Mouse (Mus musculus): ENCODE results near the gene Pdk2.
"Not testable (repeated sequence)": the region's sequence is repeated elsewhere in the genome, so short reads cannot be mapped to it uniquely, and the experiment has no call there.

Pdk2 gene

DNA sequence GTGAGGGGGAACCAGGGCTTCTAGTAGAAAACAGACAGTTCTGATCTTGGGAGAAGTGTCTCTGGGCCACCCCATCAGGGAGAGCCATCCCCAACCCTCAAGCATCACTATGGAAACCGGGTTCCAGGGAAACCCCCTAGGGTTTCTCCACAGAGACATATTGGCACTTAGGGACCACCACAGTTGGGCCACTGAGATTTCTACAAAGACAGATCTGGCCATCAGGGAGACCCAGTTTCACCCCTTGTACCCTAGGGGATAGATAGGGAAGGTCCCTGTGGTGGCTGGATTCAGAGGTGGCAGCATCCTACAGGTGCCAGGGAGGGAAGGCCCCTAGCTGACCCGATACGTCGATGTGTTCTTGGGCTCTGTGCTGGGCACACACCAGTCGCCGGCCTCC lies 14.3 kb downstream of the Pdk2 start:
- no peak for DNase-seq

DNA sequence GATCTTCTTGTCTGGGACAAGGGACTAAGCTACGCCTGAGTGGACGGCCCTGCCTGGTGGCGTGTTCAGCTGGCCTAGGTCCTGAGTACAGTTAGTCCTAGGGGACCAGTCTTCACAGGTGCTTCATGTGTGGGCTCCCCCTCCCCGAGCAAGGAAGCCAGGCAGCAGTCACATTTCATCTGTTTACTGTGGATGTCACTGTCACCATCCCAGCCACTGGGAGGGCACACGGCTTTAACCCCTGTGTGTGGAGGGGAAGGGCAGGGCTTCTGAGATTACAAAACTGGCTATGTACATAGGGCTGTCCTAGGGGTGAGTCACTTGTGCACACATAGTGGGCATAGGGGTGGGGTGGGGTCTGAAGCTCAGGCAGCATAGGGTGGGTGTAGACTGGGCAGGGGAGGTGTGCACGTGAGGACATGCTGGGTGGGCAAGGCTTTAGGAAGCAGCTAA lies 15.0 kb downstream of the Pdk2 start:
- no peak for DNase-seq

DNA sequence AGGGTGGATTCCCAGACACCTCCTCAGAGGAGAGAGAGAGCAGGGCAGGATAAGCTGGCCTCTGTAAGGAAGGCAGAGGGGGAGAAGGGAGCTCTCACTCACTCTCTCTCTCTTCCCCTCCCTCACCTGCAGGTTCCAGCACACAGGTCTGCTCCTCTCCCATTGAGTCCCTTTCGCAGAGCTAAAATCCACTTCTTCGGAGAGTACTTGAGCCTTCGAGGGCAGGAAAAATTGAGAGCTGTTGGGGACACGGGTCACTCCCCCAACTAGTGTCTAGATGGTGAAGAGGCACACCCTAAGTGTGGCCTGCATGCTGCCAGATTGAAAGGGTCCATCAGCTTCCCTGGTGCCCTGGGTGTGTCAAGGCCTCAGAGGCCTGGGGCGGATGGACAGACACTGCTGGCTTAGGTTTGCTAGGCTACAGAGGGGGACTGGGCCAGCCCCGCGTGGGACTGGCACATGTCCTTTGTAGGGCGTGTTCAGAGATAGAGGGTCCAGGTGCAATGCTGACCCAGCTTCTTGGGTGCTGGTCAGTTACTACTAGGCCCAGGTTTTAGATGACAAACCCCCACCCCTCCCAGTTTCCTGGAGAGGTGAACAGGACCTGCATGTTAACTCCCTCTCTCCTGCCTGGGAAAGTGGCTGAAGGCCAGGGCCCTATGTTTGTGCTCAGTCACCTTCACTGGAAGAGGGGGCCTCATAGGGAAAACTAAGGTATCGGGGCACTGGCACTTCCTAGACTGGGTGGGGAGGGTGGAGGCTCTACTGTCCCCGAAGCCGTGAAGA lies 15.7 kb downstream of the Pdk2 start:
- no peak for DNase-seq

DNA sequence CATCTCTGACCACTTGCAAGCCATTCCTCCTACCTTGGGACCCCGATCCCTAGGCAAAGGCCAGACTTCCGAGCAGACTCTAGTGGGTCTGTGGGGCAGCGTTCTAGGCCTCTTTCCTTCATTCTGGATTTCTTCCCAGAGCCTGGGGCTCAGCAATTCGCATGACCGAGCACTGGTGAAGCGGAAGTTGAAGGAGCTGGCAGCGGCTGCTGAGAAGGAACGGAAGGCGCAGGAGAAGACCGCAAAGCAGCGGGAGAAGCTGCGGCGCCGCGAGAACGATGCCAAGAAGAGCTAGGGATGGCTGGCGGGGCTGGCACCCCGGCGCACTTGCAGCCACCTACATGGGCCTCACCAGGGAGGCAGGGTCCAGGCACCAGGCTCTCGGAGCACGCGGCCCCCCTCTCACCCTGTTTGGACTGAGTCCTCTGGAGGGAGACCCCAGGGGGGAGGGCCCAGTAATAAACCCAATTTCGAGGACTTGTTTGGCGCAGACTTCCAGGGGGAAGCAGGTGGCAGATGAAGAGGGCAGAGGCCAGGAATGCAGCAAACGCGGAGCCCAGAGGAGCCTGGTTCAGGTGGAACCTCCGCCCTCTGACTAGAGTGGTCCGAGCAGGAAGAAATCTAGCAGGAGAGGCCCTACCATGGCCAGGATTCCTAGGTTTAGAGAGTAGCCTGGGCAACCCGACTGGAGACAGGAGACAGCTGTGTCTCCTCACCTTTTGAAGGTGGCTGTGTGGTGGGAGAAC lies 16.5 kb downstream of the Pdk2 start:
- DNase-seq = peak; percentile 91

DNA sequence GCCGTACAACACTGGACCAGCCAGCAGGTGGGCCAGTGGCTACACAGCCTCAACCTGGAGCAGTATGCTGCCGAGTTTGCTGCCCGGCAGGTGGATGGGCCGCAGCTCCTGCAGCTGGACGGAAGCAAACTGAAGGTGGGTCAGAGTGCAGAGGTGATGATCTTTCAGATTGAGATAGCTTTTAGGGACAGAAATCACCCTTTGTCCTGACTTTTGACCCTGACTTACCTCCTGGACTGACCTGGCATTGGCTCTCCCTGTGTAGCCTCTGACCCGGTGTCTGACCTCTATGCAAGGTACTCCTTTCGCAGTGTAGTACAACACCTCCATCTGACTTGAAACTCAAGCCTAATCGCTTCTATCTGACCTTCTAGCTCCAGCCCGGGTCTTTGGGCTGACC lies 17.7 kb downstream of the Pdk2 start:
- no peak for DNase-seq

DNA sequence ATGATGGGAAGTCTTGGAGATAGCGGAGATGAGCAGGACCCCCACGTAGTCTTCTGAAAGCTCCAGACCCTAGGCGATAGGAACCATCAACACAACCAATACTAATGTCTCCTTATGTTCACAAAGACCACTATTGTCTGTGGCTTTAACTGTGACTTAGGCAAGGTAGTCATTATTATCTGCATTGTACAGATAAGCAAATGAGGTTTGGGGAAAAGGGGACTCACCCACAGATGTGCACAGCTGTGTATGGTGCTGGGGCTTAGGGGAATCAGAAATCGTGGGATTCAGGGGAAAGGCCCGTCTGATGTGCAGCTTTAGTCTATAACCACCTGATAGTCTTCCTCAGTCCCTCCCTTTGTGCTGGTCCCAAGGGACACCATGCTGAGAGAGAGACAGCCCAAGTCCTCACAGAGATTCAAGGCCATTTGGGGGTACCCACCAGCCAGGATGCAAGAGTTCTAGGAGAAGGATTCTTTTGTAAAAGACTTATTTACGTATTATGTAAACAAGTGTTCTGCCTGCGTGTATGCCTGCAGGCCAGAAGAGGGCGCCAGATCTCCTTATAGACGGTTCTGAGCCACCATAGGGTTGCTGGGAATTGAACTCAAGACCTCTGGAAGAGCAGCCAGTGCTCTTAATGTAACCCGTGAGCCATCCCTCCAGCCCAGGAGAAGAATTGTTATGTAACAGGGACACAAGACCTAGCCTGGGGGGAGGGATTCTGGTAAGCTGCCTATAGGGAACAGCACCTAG lies 18.7 kb downstream of the Pdk2 start:
- DNase-seq = no peak

DNA sequence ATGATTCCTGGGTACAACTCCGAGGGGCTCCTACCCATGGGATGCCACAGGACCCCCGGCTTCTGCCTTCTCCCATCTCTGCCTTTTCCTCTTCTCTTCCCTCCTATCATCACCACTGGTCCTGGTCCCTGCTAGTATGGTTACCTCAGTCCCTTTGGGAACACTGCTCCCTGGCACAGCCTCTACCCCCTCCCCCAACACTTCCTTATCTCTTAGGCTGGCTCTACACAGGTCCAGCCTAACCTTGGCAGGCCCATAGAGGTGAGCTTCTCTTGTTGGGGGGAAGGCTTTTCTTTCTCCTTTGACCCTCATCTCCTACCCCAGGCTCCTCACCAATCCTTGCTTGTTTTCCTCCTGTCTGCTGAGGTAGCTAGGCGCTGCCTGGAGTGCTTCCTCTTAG lies 25.7 kb downstream of the Pdk2 start:
- DNase-seq = no peak

DNA sequence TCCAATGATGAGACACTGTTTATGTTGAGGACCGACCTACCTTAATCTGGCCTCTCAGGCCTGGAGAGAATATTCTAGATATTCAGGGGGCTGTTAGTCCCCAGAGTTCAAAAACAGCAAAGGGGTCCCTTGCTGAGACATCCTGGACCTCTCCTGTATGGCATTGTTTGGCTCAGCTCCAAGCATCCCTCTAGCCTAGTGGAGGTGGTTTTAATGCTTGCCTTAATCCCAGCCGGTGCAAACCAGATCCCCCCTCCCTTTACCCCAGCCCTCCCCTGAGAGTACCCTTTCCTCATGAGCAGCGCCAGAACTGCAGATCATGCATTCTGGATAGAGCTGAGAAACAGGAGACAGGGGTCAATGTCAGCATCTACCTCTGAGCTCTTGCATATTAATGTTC lies 28.7 kb downstream of the Pdk2 start:
- DNase-seq = no peak

DNA sequence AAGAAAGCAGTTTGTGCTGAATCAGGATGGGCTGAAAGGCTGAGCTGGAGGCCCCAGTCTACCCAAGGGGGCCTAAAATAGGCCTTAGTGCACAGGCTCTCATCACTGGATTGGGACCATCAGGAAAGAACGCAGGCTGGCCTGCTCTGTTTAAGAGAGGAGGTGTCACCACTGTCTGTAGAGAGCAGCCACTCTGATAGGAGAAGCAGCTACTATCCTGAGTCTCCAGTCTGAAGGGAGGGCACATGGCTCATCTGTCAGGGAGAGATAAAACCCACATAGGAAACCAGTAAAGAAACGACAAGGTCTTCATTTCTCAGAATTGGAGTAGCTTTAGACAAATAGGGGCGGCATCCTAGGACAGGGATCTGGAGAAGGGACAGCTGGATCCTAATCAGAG lies 29.1 kb downstream of the Pdk2 start:
- no peak for DNase-seq

DNA sequence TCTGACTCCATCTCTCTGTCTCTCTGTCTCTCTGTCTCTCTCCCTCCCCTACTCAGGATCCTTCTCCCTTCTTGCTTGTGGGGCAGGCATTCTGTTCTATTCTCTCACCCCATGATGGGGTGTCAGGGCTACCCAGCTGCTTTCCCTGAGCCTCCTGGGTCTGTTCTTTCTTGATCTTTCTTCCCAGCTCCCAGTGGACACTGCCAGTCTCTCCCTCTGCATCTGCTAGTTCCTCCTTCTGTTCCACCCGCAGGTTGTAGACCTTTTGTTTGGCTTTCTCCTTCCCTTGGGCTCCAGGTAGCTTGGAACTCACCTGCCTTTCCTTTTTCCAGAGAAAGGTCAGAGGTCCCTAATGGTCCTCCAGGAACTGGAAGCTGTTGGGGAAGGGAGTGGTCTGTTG lies 29.7 kb downstream of the Pdk2 start:
- no peak for DNase-seq

DNA sequence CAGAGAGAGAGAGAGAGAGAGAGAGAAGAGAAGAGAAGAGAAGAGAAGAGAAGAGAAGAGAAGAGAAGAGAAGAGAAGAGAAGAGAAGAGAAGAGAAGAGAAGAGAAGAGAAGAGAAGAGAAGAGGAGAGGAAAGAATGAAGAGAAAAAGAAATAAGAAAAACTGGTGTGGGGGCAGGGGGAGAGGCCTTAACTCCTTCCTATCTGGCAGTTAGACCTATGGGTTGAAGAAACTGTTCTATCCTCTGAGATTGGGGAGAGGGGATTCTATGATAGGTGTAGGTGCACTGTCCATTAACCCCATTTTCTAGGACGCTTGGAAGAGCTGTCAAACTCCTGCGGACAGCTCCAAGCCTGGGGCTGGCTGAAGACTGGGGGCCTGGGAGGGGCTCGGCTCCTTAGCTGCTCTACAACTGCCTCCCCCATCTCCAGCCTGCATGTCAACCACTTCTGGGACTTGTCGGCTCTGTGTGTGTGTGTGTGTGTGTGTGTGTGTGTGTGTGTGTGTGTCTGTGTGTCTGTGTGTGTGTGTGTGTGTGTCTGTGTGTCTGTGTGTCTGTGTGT lies 30.2 kb downstream of the Pdk2 start:
- not testable (repeated sequence) for DNase-seq

DNA sequence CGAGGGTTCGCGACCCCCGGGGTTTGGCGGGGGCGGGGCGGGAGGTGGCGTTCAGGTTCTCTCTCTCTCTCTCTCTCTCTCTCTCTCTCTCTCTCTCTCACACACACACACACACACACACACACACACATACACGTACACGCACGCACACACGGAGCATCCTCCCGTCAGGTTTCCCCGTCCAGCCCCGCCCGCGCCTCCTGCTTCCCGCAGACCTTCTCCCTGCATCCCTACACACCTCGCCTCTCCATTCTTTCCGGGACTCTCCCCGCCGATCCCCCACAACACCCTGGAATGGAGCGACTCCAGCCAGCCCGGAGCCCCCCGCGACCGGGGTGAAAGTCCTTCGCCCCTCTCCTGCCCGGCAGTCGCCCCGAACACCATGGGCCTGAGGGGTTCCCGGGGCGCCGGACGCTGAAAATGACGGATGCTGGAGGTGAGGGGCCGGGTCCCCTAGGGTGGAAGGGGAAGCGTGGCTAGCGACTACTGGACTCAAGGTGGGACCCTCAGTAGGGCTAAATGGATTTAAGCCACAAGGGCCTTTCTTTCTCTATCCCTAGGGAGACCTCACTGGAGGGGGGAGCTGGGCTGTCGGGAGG lies 30.9 kb downstream of the Pdk2 start:
- DNase-seq = peak; percentile 76

DNA sequence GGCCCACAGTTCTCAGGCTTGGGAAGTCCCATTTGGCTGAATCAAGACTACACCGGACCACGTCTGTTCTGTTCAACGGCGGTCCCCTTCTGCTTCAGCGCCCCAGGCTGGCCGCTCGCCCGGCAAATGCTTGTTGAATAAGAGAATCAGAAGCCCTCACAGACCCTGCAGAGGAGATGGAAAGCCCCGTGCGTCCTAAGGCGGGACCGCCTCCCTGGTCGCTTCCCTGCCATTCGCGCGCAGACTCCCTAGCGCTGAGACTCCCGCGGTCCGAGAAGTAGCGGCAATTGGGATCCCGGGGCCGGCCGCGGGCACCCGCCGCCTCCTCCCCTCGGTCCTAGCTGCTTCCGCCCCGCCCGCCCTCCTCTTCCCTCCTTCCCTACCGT lies 31.5 kb downstream of the Pdk2 start, which contains the start of gene Samd14:
Gene Samd14 (plus strand): TSS at position 251 of the 386 bp plus-strand sequence.
- DNase-seq = peak; percentile 73

DNA sequence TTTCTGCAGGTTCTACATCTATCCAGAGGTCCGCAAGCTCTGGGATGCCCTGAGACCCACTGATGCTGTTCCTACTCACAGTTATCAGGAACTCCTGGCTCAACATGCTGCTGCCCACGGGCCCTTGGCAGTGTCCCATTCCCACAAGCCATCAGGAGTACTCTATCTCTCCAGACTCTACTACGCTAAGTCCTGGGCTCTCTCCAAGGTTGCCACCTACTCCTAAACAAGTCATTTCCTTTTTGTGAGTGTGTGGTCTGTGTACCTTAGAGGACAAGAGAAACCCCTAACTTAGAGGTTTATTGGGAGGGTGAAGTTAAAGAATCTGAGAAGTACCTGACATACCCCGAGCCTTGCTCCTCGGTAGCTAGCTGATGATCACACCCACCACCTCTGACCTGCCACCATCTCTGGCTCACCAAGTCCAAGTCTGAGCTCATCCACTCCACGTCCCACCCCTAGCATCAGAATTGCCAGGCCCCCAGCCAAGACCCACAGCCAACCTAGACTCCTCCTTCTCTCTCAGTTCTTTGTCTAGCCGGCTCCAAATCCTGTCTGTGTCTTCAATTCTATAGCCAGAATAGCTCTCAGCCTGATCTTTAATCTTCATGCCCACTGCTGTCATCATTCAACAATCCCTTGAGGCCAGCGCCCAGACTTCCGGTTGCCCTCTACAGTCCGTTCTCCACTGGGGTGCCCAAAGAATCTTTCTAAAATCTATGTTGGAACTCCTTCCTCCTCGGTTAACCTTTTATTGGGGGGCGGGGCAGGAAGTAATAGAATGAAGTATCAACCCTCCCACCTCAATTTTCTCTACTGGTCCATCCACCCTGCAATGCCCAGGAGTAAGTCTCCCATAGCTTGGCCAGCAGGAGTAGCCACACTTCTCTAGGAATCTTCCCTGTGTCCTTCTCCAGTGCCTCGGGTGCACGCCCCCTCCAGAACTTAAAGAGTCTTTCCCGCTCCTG lies 32.2 kb downstream of the Pdk2 start:
- DNase-seq = no peak

DNA sequence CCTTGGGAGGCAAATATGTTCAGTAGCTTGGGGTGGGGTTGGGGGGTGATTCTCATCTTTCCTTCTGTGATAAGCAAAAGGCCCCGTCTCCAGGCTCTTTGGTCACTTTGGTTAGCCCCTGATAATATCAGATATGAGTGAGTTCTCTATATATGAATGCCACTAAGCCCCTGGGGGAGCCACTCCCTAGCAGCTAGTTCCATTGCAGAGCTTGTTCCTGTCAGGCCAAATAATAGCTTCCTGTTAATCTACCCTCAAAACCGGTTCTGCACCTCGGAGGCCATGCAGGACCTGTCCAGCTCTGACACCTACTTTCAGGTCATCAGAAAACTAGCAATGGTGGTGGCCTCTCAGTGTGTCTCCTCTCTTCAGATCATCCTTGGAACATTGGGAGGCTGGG lies 33.7 kb downstream of the Pdk2 start:
- DNase-seq = no peak

DNA sequence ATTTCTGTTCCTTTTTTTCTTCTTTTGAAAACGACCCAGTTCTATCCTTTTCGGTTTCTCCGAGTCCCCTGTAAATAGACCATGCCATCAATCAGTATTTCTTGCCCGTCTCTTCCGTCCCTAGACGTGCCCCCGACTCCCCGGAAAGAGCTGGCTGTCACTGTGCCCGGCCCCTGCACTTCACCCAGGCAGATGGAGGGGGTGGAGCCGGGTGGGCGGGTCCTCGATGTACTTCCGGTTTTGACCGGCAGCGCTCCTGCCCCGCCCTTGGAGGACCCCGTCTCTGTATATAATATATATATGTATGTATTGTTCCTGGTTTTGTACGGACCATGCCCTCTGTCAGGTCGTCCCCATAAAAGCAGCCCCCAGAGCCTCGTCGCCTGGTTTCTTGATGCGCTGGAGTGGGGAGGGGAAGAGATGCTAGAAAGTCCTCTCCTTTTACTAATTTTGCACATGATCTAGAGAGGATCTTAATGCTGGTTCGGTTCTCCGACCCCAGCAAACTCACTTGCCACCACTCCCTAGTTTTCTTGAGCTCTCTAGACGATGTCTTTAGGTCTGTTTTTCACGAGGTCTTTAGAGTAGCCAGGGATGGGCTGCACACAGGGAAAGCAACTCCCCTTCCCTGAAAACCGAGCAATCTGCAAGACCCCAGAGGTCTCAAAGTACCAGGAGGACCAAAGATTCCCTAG lies 34.5 kb downstream of the Pdk2 start:
- DNase-seq = peak; percentile 70

DNA sequence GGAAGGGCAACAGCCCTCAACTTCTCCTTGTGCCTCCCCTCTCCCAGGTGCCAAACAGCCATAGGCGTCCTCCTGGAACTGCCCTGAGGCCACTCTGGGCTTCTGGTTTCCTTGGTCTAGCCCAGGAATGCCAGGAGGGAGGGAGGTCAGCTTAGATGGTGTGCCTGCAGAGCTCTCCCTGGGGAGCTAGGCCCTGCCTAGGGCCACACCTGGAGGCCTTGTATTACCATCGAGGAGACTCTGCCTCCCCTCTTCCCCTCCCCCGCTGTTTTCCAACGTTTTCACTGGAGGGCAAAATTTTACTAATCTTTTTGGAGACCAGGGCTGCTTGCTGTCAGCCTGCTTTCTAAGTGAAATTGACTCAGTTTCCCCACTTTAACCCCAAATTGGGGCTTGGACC lies 35.1 kb downstream of the Pdk2 start:
- DNase-seq = no peak

DNA sequence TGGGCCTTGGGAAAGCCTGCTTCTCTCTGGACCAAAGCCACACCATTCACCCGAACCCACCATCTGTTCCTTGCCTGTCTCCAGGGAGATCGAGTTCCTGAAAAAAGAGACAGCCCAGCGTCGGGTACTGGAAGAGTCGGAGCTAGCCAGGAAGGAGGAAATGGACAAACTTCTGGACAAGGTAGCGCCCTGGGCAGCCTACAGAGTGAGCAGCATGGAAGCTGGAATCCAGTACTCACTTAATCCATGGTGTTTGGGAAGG lies 36.3 kb downstream of the Pdk2 start:
- DNase-seq = peak; percentile 37

DNA sequence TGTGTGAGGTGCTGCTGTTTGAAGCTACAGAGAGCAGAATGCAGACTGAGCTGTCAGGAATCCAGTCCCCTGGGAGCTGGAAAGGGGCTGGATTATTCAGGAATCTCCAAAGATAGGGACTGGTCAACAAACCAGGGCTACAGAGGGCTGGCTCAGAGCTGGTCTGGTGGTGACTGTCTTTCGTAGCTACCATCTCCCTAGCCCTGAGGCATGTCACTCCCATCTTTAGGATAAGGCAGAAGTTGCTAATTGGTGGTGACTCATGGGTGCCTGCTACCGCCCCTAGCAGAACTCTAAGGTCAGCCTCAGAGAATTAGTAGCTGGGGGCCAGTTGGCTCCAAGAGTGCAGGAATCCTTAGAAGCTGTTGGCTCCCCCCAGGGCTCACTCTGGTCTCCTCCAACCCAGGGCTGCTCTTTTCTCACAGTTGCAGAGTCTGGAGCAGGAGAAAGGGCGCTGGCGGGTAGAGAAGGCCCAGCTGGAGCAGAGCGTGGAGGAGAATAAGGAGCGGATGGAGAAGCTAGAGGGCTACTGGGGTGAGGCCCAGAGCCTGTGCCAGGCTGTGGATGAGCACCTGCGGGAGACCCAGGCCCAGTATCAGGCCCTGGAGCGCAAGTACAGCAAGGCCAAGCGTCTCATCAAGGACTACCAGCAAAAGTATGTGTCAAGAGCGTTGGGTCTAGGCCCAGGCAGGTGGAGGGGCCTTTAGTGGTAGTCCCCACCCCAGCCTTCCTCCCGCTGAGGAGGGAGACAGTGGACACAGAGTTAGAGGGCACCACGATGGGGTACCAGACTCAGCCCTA lies 36.8 kb downstream of the Pdk2 start:
- DNase-seq = no peak

DNA sequence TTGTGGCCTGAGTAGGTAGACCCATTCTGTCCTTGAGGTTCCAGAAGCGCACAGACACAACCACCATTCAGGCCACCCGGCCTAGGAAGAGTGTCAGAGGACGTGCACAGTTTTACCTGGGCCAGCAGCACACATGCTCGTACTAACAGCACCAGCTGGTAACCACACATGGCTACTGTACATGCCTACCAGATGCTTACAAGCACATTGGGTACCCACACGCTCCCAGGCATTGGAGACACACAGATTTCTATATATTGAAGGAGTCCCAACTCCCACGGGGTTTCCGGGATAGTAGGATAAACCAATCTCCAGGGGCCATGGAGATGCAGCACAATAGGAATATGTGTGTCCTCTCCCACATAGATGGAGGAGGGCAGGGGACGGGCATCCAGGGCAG lies 38.4 kb downstream of the Pdk2 start:
- no peak for DNase-seq

Measured in cerebellum, adult 11 months (tissue).